Mouse (Mus musculus) frontal cortex, postnatal 25 days (tissue): ENCODE data around the gene Mrpl43.
A peak's percentile ranks its signal among the peaks of the same experiment; 100 is the strongest.
"Not testable (repeated sequence)": the region's sequence is repeated elsewhere in the genome, so short reads cannot be mapped to it uniquely, and the experiment has no call there.

Experiments used
- DNase-seq, 2 experiments: peaks; one replicate each; pipeline ENCODE4 v3.0.0; 2022; ENCODE audit warnings: low spot score in 2 of 2

Gene Mrpl43

GRCm38 (mm10) chr19:45005957-45006712, at the start of gene Mrpl43:
Mrpl43 (minus strand) TSS chr19:45006442.
- peak; percentile 94 to 96 for DNase-seq

- no peak for DNase-seq
Measured at GRCm38 (mm10) chr19:45054892-45055690, 48.8 kb upstream of the Mrpl43 start.

- no peak for DNase-seq
Measured at GRCm38 (mm10) chr19:45053451-45053850, 47.2 kb upstream of the Mrpl43 start.

GRCm38 (mm10) chr19:45049523-45049922, 43.3 kb upstream of the Mrpl43 start:
- no peak for DNase-seq

- no peak for DNase-seq
Measured at GRCm38 (mm10) chr19:45048644-45049365, 42.6 kb upstream of the Mrpl43 start.

GRCm38 (mm10) chr19:45047935-45048643, 41.8 kb upstream of the Mrpl43 start:
- DNase-seq = peak; percentile 65 to 67

GRCm38 (mm10) chr19:45047417-45047934, 41.2 kb upstream of the Mrpl43 start, which contains the start of gene Sfxn3:
Sfxn3 (plus strand) TSS chr19:45047503.
- DNase-seq = peak; percentile 88

- peak; percentile 80 to 83 for DNase-seq
Measured at GRCm38 (mm10) chr19:45046523-45047321, 40.5 kb upstream of the Mrpl43 start.

GRCm38 (mm10) chr19:45045651-45046050, 39.4 kb upstream of the Mrpl43 start, which contains the start of gene Pdzd7:
Pdzd7 (minus strand) TSS chr19:45045717.
- DNase-seq = no peak

GRCm38 (mm10) chr19:45045236-45045635, 39.0 kb upstream of the Mrpl43 start:
- DNase-seq = no peak

- no peak for DNase-seq
Measured at GRCm38 (mm10) chr19:45044389-45044927, 38.2 kb upstream of the Mrpl43 start.

- no peak for DNase-seq
Measured at GRCm38 (mm10) chr19:45040214-45040613, 34.0 kb upstream of the Mrpl43 start.

- DNase-seq = not testable (repeated sequence)
Measured at GRCm38 (mm10) chr19:45038198-45038597, 32.0 kb upstream of the Mrpl43 start.

GRCm38 (mm10) chr19:45036867-45037266, 30.6 kb upstream of the Mrpl43 start:
- DNase-seq = no peak

GRCm38 (mm10) chr19:45032570-45033332, 26.5 kb upstream of the Mrpl43 start:
- no peak for DNase-seq

GRCm38 (mm10) chr19:45031780-45032179, 25.5 kb upstream of the Mrpl43 start:
- DNase-seq = peak; percentile 63 to 64

GRCm38 (mm10) chr19:45030746-45031693, 24.8 kb upstream of the Mrpl43 start:
- DNase-seq = peak; percentile 58 to 74

GRCm38 (mm10) chr19:45030111-45030510, 23.9 kb upstream of the Mrpl43 start:
- no peak for DNase-seq
